Mouse (Mus musculus) CH12.LX (cell line): ENCODE measurements at regions not wholly inside any gene's neighbourhood (a gene's known extent, or its start where the extent isn't known, plus 50 kb on each side); places are given as distances from the start of the nearest gene placed in this dataset.

ENCODE experiments used
- CTCF ChIP-seq, 2 experiments: IDR thresholded peaks in 1 of 2; conservative IDR thresholded peaks in 1 of 2; 2 replicates each; pipeline ENCODE4 v1.5.1; 2011 to 2012; ENCODE audit warnings: low read depth in 2 of 2, low read length in 2 of 2, improper control_type of control experiment in 1 of 2, inconsistent platforms in 1 of 2, mild to moderate bottlenecking in 1 of 2, moderate library complexity in 1 of 2
- MXI1 ChIP-seq: IDR thresholded peaks from 2 replicates; pipeline ENCODE4 v1.6.1; 2011; ENCODE audit warnings: mild to moderate bottlenecking, low read depth, low read length, improper control_type of control experiment

- TF ChIP-seq CTCF (conservative IDR thresholded peaks at IDR 0.05 in 1 of 2, IDR thresholded peaks at IDR 0.05 in 1 of 2; ENCODE audit: low read depth in 2 of 2, low read length in 2 of 2) (no peak), MXI1 (no peak)
These were observed 301.1 kb upstream of the Zic1 start for GRCm38 (mm10) chr9:91666667-91667066.
